Mouse (Mus musculus) ES-E14 (cell line): Measurements from ENCODE around the gene Inhbb. TPM values are rescaled to one million over a fixed set of nuclear protein-coding genes. Genes with fewer than 3 reads are reported as not detected.
A peak's percentile ranks its signal among the peaks of the same experiment; 100 is the strongest.

Source experiments
- DNase-seq: peaks from one replicate; pipeline ENCODE4 v3.0.0-alpha.2; 2013; ENCODE audit warnings: low read depth, low spot score
- H3K27ac ChIP-seq: 2 replicates; pipeline ENCODE4 v1.5.1; 2012; ENCODE audit warnings: low read depth, mild to moderate bottlenecking, low read length, moderate library complexity, mixed read lengths; ENCODE audit not compliant: poor library complexity, insufficient read depth, severe bottlenecking
- H3K36me3 ChIP-seq: 2 replicates; pipeline ENCODE4 v1.6.1; 2012; ENCODE audit warnings: mild to moderate bottlenecking, low read length, moderate library complexity, mixed read lengths; ENCODE audit not compliant: control insufficient read depth, poor library complexity, insufficient read depth, severe bottlenecking
- H3K4me1 ChIP-seq, 2 experiments: fragments of 150-350 bp in 1 of 2; sonication (generic) in 1 of 2; 2 replicates each; pipeline ENCODE4 v1.6.1; 2012; ENCODE audit warnings: low read length in 2 of 2, mild to moderate bottlenecking in 1 of 2, mixed read lengths in 1 of 2; ENCODE audit not compliant: control insufficient read depth in 2 of 2, insufficient read depth in 2 of 2, poor library complexity in 1 of 2
- H3K4me3 ChIP-seq, 2 experiments: fragments of 150-350 bp in 1 of 2; sonication (generic) in 1 of 2; 2 replicates each; pipeline ENCODE4 v1.5.1; 2012; ENCODE audit warnings: low read length in 2 of 2, low read depth in 1 of 2, mild to moderate bottlenecking in 1 of 2, mixed read lengths in 1 of 2; ENCODE audit not compliant: insufficient read depth in 1 of 2, poor library complexity in 1 of 2, severe bottlenecking in 1 of 2
- H3K9ac ChIP-seq: 2 replicates; pipeline ENCODE4 v1.6.1; 2012; ENCODE audit warnings: low read depth, mild to moderate bottlenecking, low read length, mixed read lengths; ENCODE audit not compliant: poor library complexity, insufficient read depth, severe bottlenecking
- H3K9me3 ChIP-seq: fragments of 150-350 bp; sonication (generic); 2 replicates; pipeline ENCODE4 v1.6.1; 2012; ENCODE audit warnings: low read depth, mild to moderate bottlenecking, low read length; ENCODE audit not compliant: control insufficient read depth, insufficient read depth
- CHD2 ChIP-seq: IDR thresholded peaks from 2 replicates; pipeline ENCODE4 v1.6.1; 2014; ENCODE audit warnings: mild to moderate bottlenecking, low read depth, low read length, inconsistent platforms
- HCFC1 ChIP-seq: IDR thresholded peaks from 2 replicates; pipeline ENCODE4 v1.6.1; 2012; ENCODE audit warnings: low read length, inconsistent platforms, borderline replicate concordance; ENCODE audit not compliant: insufficient read depth
- MAFK ChIP-seq: IDR thresholded peaks from 2 replicates; pipeline ENCODE4 v1.6.1; 2014; ENCODE audit warnings: mild to moderate bottlenecking, low read depth, low read length, inconsistent platforms; ENCODE audit not compliant: insufficient read depth
- ZC3H11A ChIP-seq: IDR thresholded peaks from 2 replicates; pipeline ENCODE4 v1.6.1; 2012; ENCODE audit warnings: low read depth, mild to moderate bottlenecking, inconsistent platforms, low read length, borderline replicate concordance
- ZNF384 ChIP-seq: IDR thresholded peaks from 2 replicates; pipeline ENCODE4 v1.6.1; 2012; ENCODE audit warnings: low read depth, low read length, inconsistent platforms
- in situ Hi-C, 2 experiments: fragments of 600-800 bp; cut with MboI; formaldehyde crosslinking; loops; one replicate each; pipeline ENCODE4 v1.15.1; 2025; ENCODE audit warnings: low sequenced_read_pairs in 2 of 2, inconsistent platforms in 1 of 2; ENCODE audit not compliant: unreplicated experiment in 2 of 2
- total RNA-seq: library from RNA; depleted of rRNA; stranded (reverse); fragments of 300-350 nt; gene quantifications from 2 replicates; pipeline ENCODE4 v1.2.3, GENCODE M21; 2012

Inhbb gene
- total RNA-seq, 1 experiment = 25.8 TPM

DNA sequence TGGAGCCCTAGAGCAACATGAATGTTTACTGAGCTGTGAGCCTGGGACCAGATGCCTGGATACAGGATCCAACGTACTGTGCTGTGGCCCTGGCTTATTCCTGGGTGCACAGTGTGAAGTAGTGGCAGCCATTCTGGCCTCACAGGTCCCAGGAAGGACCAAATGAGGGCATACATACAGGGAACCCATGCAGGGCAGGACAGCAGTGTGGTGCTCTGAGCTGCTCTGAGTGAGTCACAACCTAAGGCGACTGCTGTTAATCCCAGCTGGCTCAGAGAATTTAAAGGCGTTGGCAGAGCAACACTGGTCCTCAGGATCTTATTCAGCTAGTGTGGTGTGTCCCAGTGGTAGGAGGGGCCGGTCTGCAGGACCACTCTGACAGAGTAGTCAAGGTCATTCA is 31.4 kb downstream of the Inhbb start:
- Histone ChIP-seq H3K4me1 (peaks cover 3 to 14% of the 10 kb centered on the region in 2 experiments; a peak in 3 of 4 replicates), H3K9ac (no peak overlapping the region), H3K4me3 (no peak overlapping the region), H3K36me3 (no peaks in the 10 kb centered on the region), H3K9me3 (no peaks in the 10 kb centered on the region), H3K27ac (no peak overlapping the region)
- no peak for DNase-seq
- no peak for TF ChIP-seq ZNF384
- TF ChIP-seq MAFK = no peak
- no peak for TF ChIP-seq HCFC1
- no peak for TF ChIP-seq ZC3H11A
- no peak for TF ChIP-seq CHD2
- in situ Hi-C loops = no loop called here

DNA sequence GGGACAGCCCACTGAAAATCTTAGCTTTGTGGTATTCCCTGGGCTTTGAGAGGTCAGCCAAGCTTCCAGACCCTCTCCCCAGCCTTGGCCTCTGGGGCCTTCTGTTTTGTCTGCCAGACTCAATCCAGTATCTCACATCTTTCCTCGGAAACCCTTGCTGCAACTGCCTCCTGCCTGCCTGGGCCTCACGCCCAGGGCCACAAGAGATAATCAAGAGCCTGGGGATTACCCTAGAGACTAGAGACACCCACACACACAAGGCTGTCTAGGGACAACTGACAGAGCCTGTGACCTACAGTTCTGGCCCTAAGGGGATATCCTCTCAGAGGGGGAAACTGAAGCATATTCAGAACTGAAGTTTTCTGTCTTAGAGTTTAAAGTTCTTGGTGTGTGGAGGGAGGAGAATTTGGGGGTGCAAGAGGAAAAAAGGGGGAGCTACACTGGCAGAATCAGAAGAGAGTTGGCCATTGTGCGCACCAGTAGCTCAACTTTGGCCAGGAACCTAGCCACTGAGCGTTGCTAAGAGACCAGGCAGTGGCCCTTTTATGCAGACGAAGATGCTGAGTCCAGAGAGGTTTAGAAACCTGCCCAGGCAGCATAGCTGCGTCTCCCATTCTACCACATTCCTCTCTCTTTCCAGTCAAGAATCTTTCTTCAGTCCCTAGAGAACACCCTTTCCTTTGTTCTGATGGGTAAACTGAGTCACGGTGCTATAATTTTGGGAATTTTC is 32.1 kb downstream of the Inhbb start:
- H3K27ac ChIP-seq = no peak overlapping the region
- no peak for DNase-seq
- TF ChIP-seq HCFC1 (no peak), CHD2 (no peak), MAFK (no peak), ZNF384 (no peak), ZC3H11A (no peak)
- H3K4me1 ChIP-seq = peaks cover 3 to 14% of the 10 kb centered on the region in 2 experiments; a peak in 3 of 4 replicates
- no peak overlapping the region; the same call in 1 of the 2 replicates for H3K9ac ChIP-seq
- H3K4me3 ChIP-seq = no peak overlapping the region
- H3K9me3 ChIP-seq = no peaks in the 10 kb centered on the region
- in situ Hi-C loops = loop anchor here in 1 of 2 experiments (5.0 kb wide), 1 partner anchor 38 kb away; no protein-coding TSS in a partner anchor
- no peaks in the 10 kb centered on the region for H3K36me3 ChIP-seq

DNA sequence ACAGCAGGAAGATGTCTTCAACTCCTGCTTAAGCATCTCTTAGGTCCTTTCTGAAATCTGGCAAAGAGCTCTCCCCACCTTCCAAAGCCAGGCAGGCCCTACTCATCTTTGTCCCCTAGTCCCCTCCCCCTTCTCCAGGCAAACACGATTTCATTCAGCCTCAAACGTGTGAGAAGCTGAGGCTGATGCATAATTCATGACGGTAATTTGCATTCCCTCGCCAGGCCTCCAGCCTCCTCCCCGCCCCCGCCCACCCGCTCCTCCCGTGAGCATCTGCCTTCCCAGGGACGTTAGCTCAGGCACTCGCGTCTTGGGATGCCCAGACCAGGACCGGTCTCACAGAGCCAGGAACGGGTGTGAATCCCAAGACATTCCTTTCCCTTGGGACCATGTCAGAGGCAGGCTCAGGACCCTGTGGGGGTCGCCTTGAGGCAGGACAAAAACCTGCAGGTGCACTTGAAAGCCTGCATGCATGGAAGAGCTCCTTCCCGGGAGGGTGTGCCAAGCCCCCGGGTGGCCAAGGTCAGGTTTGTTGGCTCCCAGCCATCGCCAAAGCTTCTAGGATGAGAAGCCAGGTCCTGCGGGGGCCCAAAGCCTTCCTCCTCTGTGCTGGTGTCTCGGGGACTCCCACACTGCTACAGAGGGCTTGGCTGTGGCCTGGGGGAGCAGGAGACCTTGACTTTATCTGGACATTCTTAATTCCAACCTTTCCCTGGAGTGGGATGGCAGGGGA is 33.2 kb downstream of the Inhbb start:
- in situ Hi-C loops = loop anchor here in 1 of 2 experiments (5.0 kb wide), 1 partner anchor 37 kb away; no protein-coding TSS in a partner anchor
- Histone ChIP-seq H3K27ac (no peak overlapping the region), H3K4me1 (peaks cover 3 to 13% of the 10 kb centered on the region in 2 experiments; a peak in 3 of 4 replicates), H3K4me3 (peak overlapping the region in 1 of 2 experiments; percentile 19; a peak in 1 of 4 replicates), H3K9ac (no peak overlapping the region; the same call in 1 of the 2 replicates), H3K36me3 (no peaks in the 10 kb centered on the region), H3K9me3 (no peaks in the 10 kb centered on the region)
- DNase-seq = peak; percentile 74
- TF ChIP-seq ZC3H11A (no peak), ZNF384 (peak; percentile 60; the same call in 1 of the 2 replicates), CHD2 (no peak), HCFC1 (no peak), MAFK (no peak)

DNA sequence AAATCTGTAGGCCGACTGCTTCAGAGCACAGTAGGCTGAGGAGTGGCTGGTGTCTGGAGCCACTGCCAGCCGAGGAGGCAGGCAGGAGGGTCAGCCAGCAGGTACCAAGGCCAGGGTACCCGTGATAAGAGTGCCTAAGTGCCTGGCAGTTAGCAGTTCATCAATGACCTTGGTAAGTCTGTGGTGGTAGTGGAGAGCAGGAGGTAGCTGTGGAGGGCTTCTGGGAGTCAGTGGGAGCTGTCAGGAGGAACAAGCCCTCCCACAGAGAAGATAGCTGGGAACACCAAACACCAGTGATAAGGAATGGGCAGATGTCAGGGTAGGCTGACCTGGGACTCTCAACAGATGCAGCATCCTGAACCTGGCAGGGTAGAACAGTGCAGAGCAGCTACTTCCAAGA is 35.7 kb downstream of the Inhbb start:
- H3K9ac ChIP-seq = no peak overlapping the region
- in situ Hi-C loops = loop anchor here in 1 of 2 experiments (5.0 kb wide), 1 partner anchor 34 kb away; no protein-coding TSS in a partner anchor
- no peak for TF ChIP-seq CHD2
- no peak for TF ChIP-seq MAFK
- TF ChIP-seq HCFC1 = no peak
- no peak for TF ChIP-seq ZNF384
- TF ChIP-seq ZC3H11A = no peak
- no peak for DNase-seq
- no peak overlapping the region for H3K27ac ChIP-seq
- peaks cover 3 to 13% of the 10 kb centered on the region in 2 experiments; a peak in 3 of 4 replicates for H3K4me1 ChIP-seq
- no peak overlapping the region for H3K4me3 ChIP-seq
- no peaks in the 10 kb centered on the region for H3K9me3 ChIP-seq
- no peaks in the 10 kb centered on the region for H3K36me3 ChIP-seq
